Mouse (Mus musculus): ENCODE results near the gene T2.

T2 gene

GRCm38 (mm10) chr17:8416865-8417264 is 61.1 kb downstream of the T2 start:
- DNase-seq (ENCODE audit: inconsistent ontology term) = no peak

- no peak for DNase-seq (ENCODE audit: inconsistent ontology term)
These were observed 64.9 kb downstream of the T2 start for GRCm38 (mm10) chr17:8420739-8421138.

GRCm38 (mm10) chr17:8421517-8421916 is 65.7 kb downstream of the T2 start:
- no peak for DNase-seq (ENCODE audit: inconsistent ontology term)

GRCm38 (mm10) chr17:8423283-8423682 is 67.5 kb downstream of the T2 start:
- DNase-seq (ENCODE audit: inconsistent ontology term) = no peak

GRCm38 (mm10) chr17:8429436-8429835 is 73.6 kb downstream of the T2 start:
- DNase-seq (ENCODE audit: inconsistent ontology term) = no peak

GRCm38 (mm10) chr17:8429896-8430295 is 74.1 kb downstream of the T2 start:
- DNase-seq (ENCODE audit: inconsistent ontology term) = no peak

GRCm38 (mm10) chr17:8432179-8432800 is 76.5 kb downstream of the T2 start:
- DNase-seq (ENCODE audit: inconsistent ontology term) = no peak

- no peak for DNase-seq (ENCODE audit: inconsistent ontology term)
These were observed 77.6 kb downstream of the T2 start for GRCm38 (mm10) chr17:8433121-8433977.

GRCm38 (mm10) chr17:8433978-8434960 is 78.5 kb downstream of the T2 start, which contains the start of gene T:
Gene T, plus strand, starts transcription at chr17:8434423.
- no peak for DNase-seq (ENCODE audit: inconsistent ontology term)

- no peak for DNase-seq (ENCODE audit: inconsistent ontology term)
These were observed 80.4 kb downstream of the T2 start for GRCm38 (mm10) chr17:8436184-8436583.

- DNase-seq (ENCODE audit: inconsistent ontology term) = no peak
These were observed 88.3 kb downstream of the T2 start for GRCm38 (mm10) chr17:8444062-8444461.

- DNase-seq (ENCODE audit: inconsistent ontology term) = peak; percentile 78
These were observed 91.9 kb downstream of the T2 start for GRCm38 (mm10) chr17:8447676-8448192.

GRCm38 (mm10) chr17:8448324-8448723 is 92.5 kb downstream of the T2 start:
- DNase-seq (ENCODE audit: inconsistent ontology term) = no peak

GRCm38 (mm10) chr17:8455196-8455595 is 99.4 kb downstream of the T2 start:
- no peak for DNase-seq (ENCODE audit: inconsistent ontology term)

GRCm38 (mm10) chr17:8455601-8456000 is 99.8 kb downstream of the T2 start:
- DNase-seq (ENCODE audit: inconsistent ontology term) = peak; percentile 56

GRCm38 (mm10) chr17:8456856-8457460 is 101.2 kb downstream of the T2 start:
- DNase-seq (ENCODE audit: inconsistent ontology term) = peak; percentile 14

GRCm38 (mm10) chr17:8461568-8461967 is 105.8 kb downstream of the T2 start:
- DNase-seq (ENCODE audit: inconsistent ontology term) = no peak

GRCm38 (mm10) chr17:8463482-8464128 is 107.8 kb downstream of the T2 start:
- peak; percentile 61 for DNase-seq (ENCODE audit: inconsistent ontology term)

- DNase-seq (ENCODE audit: inconsistent ontology term) = no peak
These were observed 112.0 kb downstream of the T2 start for GRCm38 (mm10) chr17:8467771-8468170.

GRCm38 (mm10) chr17:8468716-8469344 is 113.0 kb downstream of the T2 start:
- DNase-seq (ENCODE audit: inconsistent ontology term) = peak; percentile 69

All from Muller cell, postnatal 12 days (primary cell).